Mouse (Mus musculus) ES-E14 (cell line): Measurements from ENCODE around the gene Lhfp. TPM values are rescaled to one million over a fixed set of nuclear protein-coding genes. Genes with fewer than 3 reads are reported as not detected.

Source experiments
- DNase-seq: peaks from one replicate; pipeline ENCODE4 v3.0.0-alpha.2; 2013; ENCODE audit warnings: low read depth, low spot score
- H3K27ac ChIP-seq: 2 replicates; pipeline ENCODE4 v1.5.1; 2012; ENCODE audit warnings: low read depth, mild to moderate bottlenecking, low read length, moderate library complexity, mixed read lengths; ENCODE audit not compliant: poor library complexity, insufficient read depth, severe bottlenecking
- H3K36me3 ChIP-seq: 2 replicates; pipeline ENCODE4 v1.6.1; 2012; ENCODE audit warnings: mild to moderate bottlenecking, low read length, moderate library complexity, mixed read lengths; ENCODE audit not compliant: control insufficient read depth, poor library complexity, insufficient read depth, severe bottlenecking
- H3K4me1 ChIP-seq, 2 experiments: fragments of 150-350 bp in 1 of 2; sonication (generic) in 1 of 2; 2 replicates each; pipeline ENCODE4 v1.6.1; 2012; ENCODE audit warnings: low read length in 2 of 2, mild to moderate bottlenecking in 1 of 2, mixed read lengths in 1 of 2; ENCODE audit not compliant: control insufficient read depth in 2 of 2, insufficient read depth in 2 of 2, poor library complexity in 1 of 2
- H3K4me3 ChIP-seq, 2 experiments: fragments of 150-350 bp in 1 of 2; sonication (generic) in 1 of 2; 2 replicates each; pipeline ENCODE4 v1.5.1; 2012; ENCODE audit warnings: low read length in 2 of 2, low read depth in 1 of 2, mild to moderate bottlenecking in 1 of 2, mixed read lengths in 1 of 2; ENCODE audit not compliant: insufficient read depth in 1 of 2, poor library complexity in 1 of 2, severe bottlenecking in 1 of 2
- H3K9ac ChIP-seq: 2 replicates; pipeline ENCODE4 v1.6.1; 2012; ENCODE audit warnings: low read depth, mild to moderate bottlenecking, low read length, mixed read lengths; ENCODE audit not compliant: poor library complexity, insufficient read depth, severe bottlenecking
- H3K9me3 ChIP-seq: fragments of 150-350 bp; sonication (generic); 2 replicates; pipeline ENCODE4 v1.6.1; 2012; ENCODE audit warnings: low read depth, mild to moderate bottlenecking, low read length; ENCODE audit not compliant: control insufficient read depth, insufficient read depth
- CHD2 ChIP-seq: IDR thresholded peaks from 2 replicates; pipeline ENCODE4 v1.6.1; 2014; ENCODE audit warnings: mild to moderate bottlenecking, low read depth, low read length, inconsistent platforms
- HCFC1 ChIP-seq: IDR thresholded peaks from 2 replicates; pipeline ENCODE4 v1.6.1; 2012; ENCODE audit warnings: low read length, inconsistent platforms, borderline replicate concordance; ENCODE audit not compliant: insufficient read depth
- MAFK ChIP-seq: IDR thresholded peaks from 2 replicates; pipeline ENCODE4 v1.6.1; 2014; ENCODE audit warnings: mild to moderate bottlenecking, low read depth, low read length, inconsistent platforms; ENCODE audit not compliant: insufficient read depth
- ZC3H11A ChIP-seq: IDR thresholded peaks from 2 replicates; pipeline ENCODE4 v1.6.1; 2012; ENCODE audit warnings: low read depth, mild to moderate bottlenecking, inconsistent platforms, low read length, borderline replicate concordance
- ZNF384 ChIP-seq: IDR thresholded peaks from 2 replicates; pipeline ENCODE4 v1.6.1; 2012; ENCODE audit warnings: low read depth, low read length, inconsistent platforms
- in situ Hi-C, 2 experiments: fragments of 600-800 bp; cut with MboI; formaldehyde crosslinking; loops; one replicate each; pipeline ENCODE4 v1.15.1; 2025; ENCODE audit warnings: low sequenced_read_pairs in 2 of 2, inconsistent platforms in 1 of 2; ENCODE audit not compliant: unreplicated experiment in 2 of 2
- total RNA-seq: library from RNA; depleted of rRNA; stranded (reverse); fragments of 300-350 nt; gene quantifications from 2 replicates; pipeline ENCODE4 v1.2.3, GENCODE M21; 2012

Gene Lhfp
- total RNA-seq, 1 experiment, result 20.2 TPM

GRCm38 (mm10) chr3:53213346-53213745 lies 172.0 kb downstream of the Lhfp start:
- Histone ChIP-seq H3K9me3 (no peaks in the 10 kb centered on the region), H3K4me1 (no peaks in the 10 kb centered on the region), H3K27ac (no peak overlapping the region), H3K36me3 (no peaks in the 10 kb centered on the region), H3K9ac (no peak overlapping the region), H3K4me3 (no peak overlapping the region)
- no peak for TF ChIP-seq ZNF384
- TF ChIP-seq CHD2, result no peak
- no peak for TF ChIP-seq ZC3H11A
- no peak for TF ChIP-seq HCFC1
- TF ChIP-seq MAFK, result no peak
- in situ Hi-C loops, result no loop called here
- no peak for DNase-seq

GRCm38 (mm10) chr3:53213746-53214271 lies 172.5 kb downstream of the Lhfp start:
- in situ Hi-C loops, result no loop called here
- H3K9me3 ChIP-seq, result no peaks in the 10 kb centered on the region
- no peaks in the 10 kb centered on the region for H3K36me3 ChIP-seq
- TF ChIP-seq CHD2 (no peak), MAFK (peak; percentile 98)
- no peak overlapping the region for H3K4me3 ChIP-seq
- no peaks in the 10 kb centered on the region for H3K4me1 ChIP-seq
- DNase-seq, result no peak
- no peak overlapping the region for H3K27ac ChIP-seq
- no peak overlapping the region for H3K9ac ChIP-seq

GRCm38 (mm10) chr3:53214386-53214785 lies 173.1 kb downstream of the Lhfp start:
- TF ChIP-seq ZC3H11A (no peak), MAFK (no peak), CHD2 (no peak), HCFC1 (no peak), ZNF384 (no peak)
- no peaks in the 10 kb centered on the region for H3K4me1 ChIP-seq

GRCm38 (mm10) chr3:53217697-53218096 lies 176.4 kb downstream of the Lhfp start:
- TF ChIP-seq CHD2, result no peak
- no peak for TF ChIP-seq HCFC1
- no peak for TF ChIP-seq ZC3H11A
- no peak for TF ChIP-seq MAFK
- no peak for TF ChIP-seq ZNF384
- no peaks in the 10 kb centered on the region for H3K36me3 ChIP-seq
- H3K4me1 ChIP-seq, result no peaks in the 10 kb centered on the region
- no peak overlapping the region for H3K27ac ChIP-seq
- no peaks in the 10 kb centered on the region for H3K9me3 ChIP-seq
- no peak overlapping the region for H3K9ac ChIP-seq
- in situ Hi-C loops, result no loop called here
- DNase-seq, result no peak
- H3K4me3 ChIP-seq, result no peak overlapping the region

More at GRCm38 (mm10) chr3:53214386-53214785, 173.1 kb downstream of the Lhfp start:
- Histone ChIP-seq H3K9me3 (no peaks in the 10 kb centered on the region), H3K4me3 (no peak overlapping the region), H3K36me3 (no peaks in the 10 kb centered on the region), H3K9ac (no peak overlapping the region), H3K27ac (no peak overlapping the region)
- in situ Hi-C loops, result no loop called here
- DNase-seq, result no peak

GRCm38 (mm10) chr3:53221531-53222272 lies 180.4 kb downstream of the Lhfp start:
- in situ Hi-C loops, result no loop called here
- TF ChIP-seq HCFC1, result no peak
- no peak for TF ChIP-seq MAFK
- no peak for TF ChIP-seq ZC3H11A
- TF ChIP-seq CHD2, result no peak
- no peak for TF ChIP-seq ZNF384
- H3K9me3 ChIP-seq, result no peaks in the 10 kb centered on the region
- H3K36me3 ChIP-seq, result no peaks in the 10 kb centered on the region
- H3K27ac ChIP-seq, result no peak overlapping the region
- DNase-seq, result no peak
- no peaks in the 10 kb centered on the region for H3K4me1 ChIP-seq
- H3K4me3 ChIP-seq, result no peak overlapping the region
- H3K9ac ChIP-seq, result no peak overlapping the region
